Mouse (Mus musculus): Measurements from ENCODE around the gene 4933430I17Rik.

DNA sequence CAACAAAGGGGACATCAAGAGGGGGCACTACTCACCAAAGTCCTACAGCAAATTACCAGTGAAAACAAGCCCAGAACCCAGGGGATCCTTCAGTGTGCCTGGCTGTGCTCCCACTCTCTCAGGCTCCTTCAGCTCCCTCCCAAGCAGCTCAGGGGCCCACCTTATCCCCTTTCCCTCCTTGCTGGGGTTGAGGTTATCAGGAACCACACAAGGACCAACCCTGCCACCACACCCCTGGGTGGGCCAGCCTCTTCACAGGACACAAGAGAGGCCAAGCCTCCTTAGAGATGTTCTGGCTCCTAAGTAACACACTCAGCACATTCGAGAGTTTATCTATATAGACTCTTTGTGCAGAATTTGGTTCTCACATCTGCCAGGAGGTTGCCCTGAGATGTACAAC lies 8.6 kb upstream of the 4933430I17Rik start:
- TF ChIP-seq CTCF (IDR thresholded peaks at IDR 0.05; ENCODE audit: control insufficient read depth, insufficient read depth, insufficient replicate concordance, low read depth, low read length) (no peak), POLR2A (IDR thresholded peaks at IDR 0.05; ENCODE audit: control insufficient read depth, low read depth, low read length) (no peak)
